Mouse (Mus musculus): ENCODE measurements around the gene U2af1. TPM values are rescaled to one million over a fixed set of nuclear protein-coding genes. Genes with fewer than 3 reads are reported as not detected.
A peak's percentile ranks its signal among the peaks of the same experiment; 100 is the strongest.

U2af1 gene
- total RNA-seq, 2 experiments from 2014 or later: 160 to 162 TPM

- no peak for DNase-seq
Observed at GRCm38 (mm10) chr17:31660661-31661250, 2.1 kb upstream of the U2af1 start.

- no peak for DNase-seq
Observed at GRCm38 (mm10) chr17:31658136-31658467, 590 bp downstream of the U2af1 start.

- no peak for DNase-seq
Observed at GRCm38 (mm10) chr17:31657141-31657983, 1.3 kb downstream of the U2af1 start.

- no peak for DNase-seq
Observed at GRCm38 (mm10) chr17:31656682-31657081, 2.0 kb downstream of the U2af1 start.

- no peak for DNase-seq
Observed at GRCm38 (mm10) chr17:31655366-31655765, 3.3 kb downstream of the U2af1 start.

- DNase-seq: no peak
Observed at GRCm38 (mm10) chr17:31653277-31653676, 5.4 kb downstream of the U2af1 start.

GRCm38 (mm10) chr17:31652152-31652551, 6.5 kb downstream of the U2af1 start:
- peak; percentile 37 for DNase-seq

- DNase-seq: no peak
Observed at GRCm38 (mm10) chr17:31646199-31647002, 12.3 kb downstream of the U2af1 start.

- DNase-seq: no peak
Observed at GRCm38 (mm10) chr17:31642913-31643312, 15.8 kb downstream of the U2af1 start.

- no peak for DNase-seq
Observed at GRCm38 (mm10) chr17:31642331-31642730, 16.4 kb downstream of the U2af1 start.

GRCm38 (mm10) chr17:31639651-31640050, 19.0 kb downstream of the U2af1 start:
- DNase-seq: no peak

GRCm38 (mm10) chr17:31637866-31638570, 20.7 kb downstream of the U2af1 start:
- DNase-seq: peak; percentile 68

- peak; percentile 83 for DNase-seq
Observed at GRCm38 (mm10) chr17:31636942-31637811, 21.5 kb downstream of the U2af1 start, which contains the start of gene Cbs. Gene Cbs (minus strand): TSS chr17:31637238.

GRCm38 (mm10) chr17:31636277-31636941, 22.3 kb downstream of the U2af1 start:
- DNase-seq: no peak

- no peak for DNase-seq
Observed at GRCm38 (mm10) chr17:31635781-31636180, 22.9 kb downstream of the U2af1 start.

GRCm38 (mm10) chr17:31634896-31635295, 23.8 kb downstream of the U2af1 start:
- no peak for DNase-seq

GRCm38 (mm10) chr17:31633007-31633406, 25.7 kb downstream of the U2af1 start:
- DNase-seq: no peak

- DNase-seq: no peak
Observed at GRCm38 (mm10) chr17:31631081-31631800, 27.5 kb downstream of the U2af1 start.

GRCm38 (mm10) chr17:31627961-31628360, 30.7 kb downstream of the U2af1 start:
- no peak for DNase-seq

GRCm38 (mm10) chr17:31623101-31623500, 35.6 kb downstream of the U2af1 start:
- DNase-seq: no peak

All from heart, postnatal 4 days (tissue).